Mouse (Mus musculus) embryo, embryonic 11 days (tissue): ENCODE measurements around the gene Nenf.

Source experiments
- DNase-seq: peaks from one replicate; pipeline ENCODE4 v3.0.0-alpha.2; 2015

The Nenf gene

DNA sequence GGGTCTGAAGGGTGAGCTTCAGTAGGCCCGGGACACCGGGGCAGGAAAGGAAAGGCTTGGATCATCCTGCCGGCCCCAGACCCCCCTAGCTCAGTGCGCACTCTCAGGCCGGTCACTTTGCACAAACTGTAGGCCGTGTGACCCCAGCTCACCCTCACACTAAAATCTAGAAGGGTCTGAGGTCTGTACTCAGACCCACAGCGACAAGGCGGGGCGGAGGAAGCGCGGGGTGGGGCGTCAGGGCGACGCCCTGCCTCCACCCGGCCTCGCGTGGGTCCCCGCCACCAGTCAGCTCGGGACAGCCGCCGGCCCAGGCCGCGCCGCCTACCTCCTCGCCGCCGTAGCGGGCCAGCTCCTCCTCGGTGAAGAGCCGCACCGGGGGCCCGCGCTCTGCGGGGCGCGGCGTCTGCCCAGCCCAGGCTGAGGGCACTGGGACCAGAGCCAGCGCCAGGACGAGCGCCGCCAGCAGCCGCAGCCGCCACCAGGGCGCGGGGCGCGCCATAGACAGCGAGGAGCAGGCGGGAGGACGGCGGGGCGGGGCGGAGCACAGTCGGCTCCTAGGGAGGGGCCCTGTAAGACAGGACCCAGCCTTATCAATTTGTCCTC lies at the start of gene Nenf:
TSS of gene Nenf (minus strand) at position 604 of the 606 bp plus-strand sequence.
- peak; percentile 82 for DNase-seq

DNA sequence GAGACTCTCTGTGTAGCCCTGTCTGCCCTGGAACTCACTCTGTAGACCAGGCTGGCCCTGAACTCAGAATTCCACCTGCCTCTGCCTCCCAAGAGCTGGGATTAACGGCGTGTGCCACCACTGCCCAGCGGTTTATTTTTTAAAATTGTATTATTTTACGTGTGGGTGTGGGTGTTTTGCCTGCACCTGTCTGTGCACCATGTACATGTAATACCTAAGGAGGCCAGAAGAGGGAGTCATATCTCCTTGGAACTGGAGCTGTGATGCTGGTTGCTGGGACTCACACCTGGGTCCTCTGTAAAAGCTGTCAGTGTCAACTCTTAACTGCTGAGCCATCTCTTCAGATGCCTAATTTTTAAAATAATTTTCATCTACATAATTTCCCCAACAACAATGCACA lies 46.5 kb upstream of the Nenf start:
- peak; percentile 45 for DNase-seq

DNA sequence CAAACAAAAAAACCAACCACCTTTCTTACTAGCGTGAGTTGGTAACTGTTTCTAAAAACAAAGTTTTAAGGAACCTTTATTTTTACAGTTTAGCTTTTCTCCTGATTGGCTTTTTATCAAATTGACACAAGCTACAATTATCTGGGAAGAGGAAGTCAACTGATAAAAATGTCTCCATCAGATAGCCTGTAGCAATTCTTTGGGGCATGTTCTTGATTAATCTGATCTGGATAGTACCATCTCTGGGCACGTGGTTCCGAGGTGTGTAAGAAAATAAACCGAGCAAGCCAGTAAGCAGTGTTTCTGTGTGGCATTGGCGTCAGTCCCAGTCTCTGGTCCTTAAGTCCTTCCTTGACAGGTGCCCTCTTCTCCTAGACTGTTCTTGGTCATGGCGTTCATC lies 44.4 kb upstream of the Nenf start:
- no peak for DNase-seq

DNA sequence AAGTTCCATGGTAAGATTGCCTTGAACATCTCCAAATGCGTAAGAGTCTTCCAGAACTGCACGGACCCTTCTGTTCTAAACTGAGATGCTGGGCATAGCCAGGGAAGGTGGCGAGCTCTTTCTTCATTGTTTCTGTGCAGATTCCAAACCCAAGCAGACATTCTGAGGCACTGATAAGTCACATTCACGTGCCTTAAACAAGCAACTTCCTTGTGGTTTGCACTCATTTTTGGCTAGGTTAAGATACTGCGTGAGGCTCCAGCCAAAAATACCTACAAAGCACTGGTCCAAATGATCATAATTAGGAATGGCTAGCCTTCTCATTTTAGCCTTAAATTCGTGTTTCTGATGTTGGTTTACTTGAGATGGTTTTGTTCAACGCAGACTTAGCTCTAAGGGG lies 41.5 kb upstream of the Nenf start:
- no peak for DNase-seq

DNA sequence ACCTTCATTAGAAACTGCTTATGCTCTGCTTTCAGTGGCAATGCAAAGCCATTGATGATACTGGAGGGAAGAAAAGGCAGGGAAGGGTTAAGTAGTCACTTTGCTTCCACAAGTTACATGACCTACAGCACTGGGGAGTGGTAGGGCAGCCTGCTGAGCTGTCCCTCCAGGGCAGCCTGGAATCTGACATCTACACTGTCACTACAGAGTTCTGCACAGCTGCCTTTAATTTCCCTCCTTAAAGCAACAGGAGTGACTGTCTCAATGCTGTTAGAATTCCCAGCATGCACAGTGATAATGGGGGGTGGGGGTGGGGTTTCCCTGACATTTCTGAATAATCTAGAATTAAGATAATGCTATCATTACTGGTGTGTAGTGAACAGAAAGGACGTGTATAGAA lies 38.9 kb upstream of the Nenf start:
- DNase-seq = peak; percentile 47

DNA sequence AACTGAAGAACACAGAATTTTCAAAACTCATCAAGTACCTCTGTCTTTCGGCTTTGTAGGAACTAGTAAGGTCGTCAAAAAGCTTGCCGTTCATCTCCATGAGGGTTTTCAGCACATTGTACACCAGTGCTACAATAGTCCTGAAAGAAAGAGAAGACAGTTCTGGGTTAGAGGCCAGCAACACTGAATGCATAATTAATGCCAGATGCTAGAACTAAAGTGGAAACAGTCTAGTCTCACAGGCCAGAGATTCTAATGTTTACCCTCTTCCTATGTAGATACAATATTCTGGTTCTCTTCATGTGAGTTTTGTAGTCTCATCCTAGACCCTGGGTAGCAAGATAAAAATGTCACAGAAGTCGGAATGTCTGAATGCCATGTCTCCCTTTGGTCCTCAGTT lies 35.8 kb upstream of the Nenf start:
- peak; percentile 48 for DNase-seq

DNA sequence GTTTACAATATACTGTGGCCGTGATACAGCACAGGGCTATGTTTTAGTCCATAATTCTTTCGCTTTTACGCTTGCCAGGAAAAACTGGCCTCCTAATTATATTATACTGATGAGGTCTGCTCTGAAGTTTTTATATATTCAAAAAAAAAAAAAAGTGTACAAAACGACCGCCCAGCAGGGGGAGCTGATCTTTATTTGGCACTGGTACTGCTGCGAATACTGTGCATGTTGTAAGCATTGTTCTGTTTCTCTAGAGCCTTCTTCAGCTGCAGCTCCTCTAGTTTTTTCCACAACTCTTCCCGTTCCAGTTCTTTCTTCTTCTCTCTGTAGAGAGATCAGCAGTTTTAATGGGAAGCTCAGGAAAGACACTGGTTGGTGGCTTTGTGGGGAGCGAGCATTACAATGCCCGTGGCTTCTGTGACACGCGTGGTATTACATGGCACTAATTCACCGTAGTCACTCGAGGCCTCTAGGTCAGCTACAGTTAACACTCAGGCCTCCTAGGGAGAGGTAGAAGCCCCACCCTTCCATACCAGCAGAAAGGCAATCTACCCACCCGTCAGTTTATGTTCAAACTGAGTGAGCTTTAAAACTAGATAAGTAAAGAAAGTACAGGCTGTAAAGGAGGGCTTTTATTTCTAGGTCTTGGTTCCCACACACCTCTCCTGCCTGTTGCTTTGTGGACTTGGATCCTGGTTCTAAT lies 34.9 kb upstream of the Nenf start:
- DNase-seq = peak; percentile 79

DNA sequence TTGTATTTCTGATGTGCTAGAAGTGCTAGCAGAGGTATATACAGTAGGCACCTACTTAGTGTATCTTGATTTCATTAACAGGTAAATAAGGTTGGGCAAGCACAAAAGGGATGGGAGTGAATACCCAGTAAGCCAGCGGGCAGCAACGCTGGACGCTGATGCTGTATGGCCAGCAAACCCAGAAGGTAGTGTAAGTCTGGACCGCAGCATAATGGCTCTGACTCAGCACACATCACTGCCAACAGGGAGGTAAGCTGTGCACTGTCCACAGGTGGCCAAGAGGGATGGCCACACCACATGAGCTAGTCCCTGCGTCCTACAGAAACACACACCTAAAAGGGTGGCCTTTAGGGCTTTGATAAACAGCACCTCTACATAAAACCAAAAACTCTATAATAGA lies 32.4 kb upstream of the Nenf start:
- no peak for DNase-seq

DNA sequence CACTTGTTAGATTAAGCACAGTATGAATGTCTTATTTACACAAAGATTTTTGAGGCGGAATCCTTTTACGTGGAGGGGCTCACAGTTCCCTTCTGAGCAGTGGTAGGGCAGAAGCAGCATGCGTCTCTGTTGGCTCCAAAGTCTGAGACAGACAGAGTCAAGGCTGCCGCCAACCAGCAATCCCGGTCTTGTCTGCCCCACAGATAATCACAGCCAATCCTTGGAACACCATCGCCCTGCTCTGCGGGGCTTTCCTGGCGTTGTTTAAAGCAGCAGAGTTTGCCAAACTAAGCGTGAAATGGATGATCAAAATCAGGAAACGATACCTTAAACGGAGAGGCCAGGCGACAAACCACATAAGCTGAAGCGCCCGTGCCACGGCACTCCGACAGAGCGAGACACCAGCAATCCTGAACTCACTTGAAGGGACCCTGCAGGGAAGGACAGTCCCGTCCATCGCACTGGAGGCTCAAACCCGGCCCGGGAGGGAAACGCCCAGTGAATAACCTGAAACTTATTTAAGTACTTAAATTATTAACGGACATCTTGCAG lies 31.6 kb upstream of the Nenf start:
- DNase-seq = no peak

DNA sequence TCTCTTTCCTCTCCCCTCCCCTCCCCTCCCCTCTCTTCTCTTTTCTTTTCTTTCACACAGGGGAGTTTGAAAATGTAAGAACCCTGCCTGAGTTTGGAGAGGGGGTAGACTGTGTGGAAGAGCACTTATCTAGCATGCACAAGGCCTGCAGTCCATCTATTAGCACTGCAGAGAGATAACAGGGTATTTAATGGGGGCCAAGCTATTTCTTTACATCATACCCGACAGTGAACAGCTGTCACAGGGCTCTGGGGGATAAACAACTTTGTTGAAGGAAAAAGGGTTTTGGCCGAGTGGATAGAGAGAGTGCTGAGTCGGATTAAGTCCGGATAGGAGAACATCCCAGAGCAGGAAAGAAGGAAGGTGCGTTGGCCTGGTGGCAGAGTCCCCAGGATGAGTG lies 31.0 kb upstream of the Nenf start:
- no peak for DNase-seq

DNA sequence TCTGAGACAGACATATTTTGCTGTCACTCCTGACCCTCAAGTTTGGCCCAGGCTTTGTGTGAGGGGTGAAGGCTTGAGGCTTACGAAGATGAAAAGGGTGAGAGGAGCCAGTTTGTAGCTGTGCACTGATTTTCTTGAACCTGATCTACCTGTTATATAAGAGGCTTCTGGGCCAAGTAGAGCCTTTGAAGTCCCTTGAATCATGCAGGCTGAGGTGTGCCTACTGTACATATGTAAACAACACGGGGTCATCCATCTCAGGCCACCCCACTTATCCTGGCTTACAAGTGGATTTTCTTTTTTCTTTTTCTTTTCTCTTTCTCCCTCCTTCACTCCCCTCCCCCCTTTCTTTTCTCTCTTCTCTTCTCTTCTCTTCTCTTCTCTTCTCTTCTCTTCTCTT lies 30.6 kb upstream of the Nenf start:
- DNase-seq = no peak

DNA sequence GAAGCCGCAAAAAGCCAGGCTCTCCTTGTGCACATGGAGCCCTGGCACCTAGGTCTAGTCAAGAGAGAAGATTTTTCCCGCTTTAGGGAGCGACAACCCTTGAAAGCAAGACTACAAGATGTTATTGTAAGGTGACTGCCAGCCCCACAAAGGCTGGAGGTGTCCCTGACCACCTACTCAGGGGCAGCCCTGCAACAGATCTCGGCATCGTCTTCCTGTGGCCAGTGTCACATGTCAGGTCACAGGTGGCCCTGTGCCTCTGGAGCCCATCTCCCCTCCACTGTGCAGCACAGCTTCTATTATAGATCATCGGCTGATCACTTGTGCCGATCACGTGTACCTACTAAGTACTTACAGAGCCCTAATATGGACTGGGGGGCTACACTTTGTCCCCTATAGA lies 29.6 kb upstream of the Nenf start:
- DNase-seq = no peak

DNA sequence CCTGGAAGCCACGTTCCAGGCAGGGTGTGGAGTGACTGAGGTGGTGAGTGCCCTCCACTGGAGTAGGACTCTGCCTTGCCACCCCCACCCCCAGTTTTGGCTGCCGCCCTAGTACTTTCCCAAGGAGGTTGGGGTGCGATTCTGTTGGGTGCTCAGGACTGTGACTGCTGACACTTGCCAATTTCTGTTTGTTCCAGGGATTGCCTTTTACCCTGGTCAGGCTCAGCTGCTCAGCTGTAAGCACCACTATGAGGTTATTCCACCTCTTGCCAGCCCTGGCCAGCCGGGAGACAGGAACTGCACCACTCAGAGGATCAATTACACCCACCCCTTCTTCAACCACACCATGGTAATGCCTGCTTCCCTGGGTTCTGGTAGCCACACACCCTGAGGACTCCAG lies 22.5 kb upstream of the Nenf start:
- DNase-seq = no peak

DNA sequence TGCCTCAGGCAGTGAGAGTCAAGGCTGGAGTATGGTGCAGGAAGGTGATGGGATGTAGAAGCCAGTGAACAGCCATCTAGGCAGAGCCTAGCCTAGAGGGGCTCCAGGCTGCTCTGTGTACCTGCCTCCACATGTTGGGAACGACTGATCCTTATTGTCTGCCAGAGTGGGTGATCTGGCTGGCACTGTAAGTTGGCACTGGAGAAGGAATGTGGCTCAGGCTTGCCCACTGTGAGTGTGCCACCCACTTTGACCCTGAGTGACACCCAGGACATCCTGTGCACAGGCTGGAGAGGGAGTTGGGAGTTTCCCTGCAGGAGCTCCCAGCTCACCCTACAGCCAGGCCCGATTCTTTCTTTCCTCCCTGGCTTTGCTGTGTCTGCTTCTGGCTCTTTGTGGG lies 21.9 kb upstream of the Nenf start:
- DNase-seq = no peak

DNA sequence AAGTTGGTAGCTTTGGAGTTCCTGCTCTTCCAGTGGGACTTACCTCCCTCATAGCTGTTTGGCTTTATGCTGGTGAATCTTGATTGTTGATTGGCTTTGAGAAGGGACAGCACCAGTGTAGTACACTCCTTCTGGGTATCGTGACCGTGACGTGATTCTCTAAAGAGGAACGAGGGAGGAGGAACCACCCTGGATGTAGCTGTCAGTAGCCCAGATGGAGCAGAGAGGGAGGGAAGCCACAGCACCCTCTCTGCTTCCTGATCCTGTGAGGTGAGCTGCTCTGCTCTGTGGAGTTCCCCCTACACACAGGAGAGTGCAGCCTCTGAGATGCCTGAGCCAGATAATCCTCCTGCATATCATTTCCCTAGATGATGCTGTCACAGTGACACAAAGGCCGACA lies 16.5 kb upstream of the Nenf start:
- no peak for DNase-seq

DNA sequence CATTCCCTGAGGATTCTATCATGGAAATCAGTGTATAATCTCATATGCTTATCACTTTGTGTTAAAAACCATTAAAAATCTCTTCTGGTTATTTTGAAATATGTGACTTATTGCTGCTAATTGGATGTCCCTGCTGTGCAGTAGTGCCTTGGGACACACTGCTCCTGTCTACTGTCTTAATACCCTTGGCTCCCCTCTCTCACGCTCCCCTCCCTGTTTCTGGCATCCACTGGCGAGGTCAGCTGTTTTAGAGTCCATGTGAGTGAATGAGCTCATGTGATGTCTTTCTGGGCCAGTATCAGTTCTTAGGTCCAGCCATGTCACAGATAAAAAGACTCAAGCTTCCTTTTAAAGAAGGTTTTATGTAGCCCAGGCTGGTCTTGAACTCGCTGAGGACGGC lies 12.4 kb upstream of the Nenf start:
- no peak for DNase-seq

DNA sequence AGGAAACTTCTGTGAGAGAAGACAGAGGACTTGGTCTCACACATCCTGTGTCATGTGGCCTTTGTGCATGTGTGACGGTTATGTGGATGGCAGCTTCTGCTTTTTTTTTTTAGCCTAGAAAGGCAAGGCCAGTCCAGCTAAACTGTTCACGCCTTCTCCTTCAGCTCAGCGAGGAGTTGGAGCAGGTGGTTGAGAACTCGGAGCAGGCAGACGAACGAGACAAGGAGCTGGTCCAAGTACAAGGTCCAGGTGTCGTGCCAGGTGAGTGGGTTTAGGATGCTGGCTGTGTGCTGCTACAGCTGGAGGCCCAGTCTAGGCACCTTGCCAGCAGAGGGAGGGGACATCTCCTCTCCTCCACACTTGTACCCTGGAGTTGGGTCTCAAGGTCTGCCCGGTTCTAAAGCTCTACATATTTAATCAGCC lies 10.0 kb upstream of the Nenf start:
- no peak for DNase-seq

DNA sequence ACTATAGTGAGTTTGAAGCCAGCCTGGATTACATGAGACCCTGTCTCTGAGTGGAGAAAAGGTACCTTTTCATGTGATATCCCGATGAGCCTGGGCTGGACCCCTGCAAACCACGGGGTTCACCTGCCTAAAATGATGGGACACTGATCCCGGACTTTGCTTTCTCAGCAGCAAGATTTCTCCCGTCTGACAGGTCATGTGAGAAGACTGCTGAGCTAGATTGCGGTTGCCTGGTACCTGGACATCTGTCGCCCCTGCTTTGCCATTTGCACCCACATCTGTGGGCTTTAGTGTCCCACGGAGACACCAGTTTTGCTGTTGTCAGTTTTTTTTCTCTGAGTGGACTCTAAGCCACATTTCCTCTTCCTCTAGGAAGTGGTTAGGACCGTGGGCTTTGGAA lies 9.3 kb upstream of the Nenf start:
- no peak for DNase-seq

DNA sequence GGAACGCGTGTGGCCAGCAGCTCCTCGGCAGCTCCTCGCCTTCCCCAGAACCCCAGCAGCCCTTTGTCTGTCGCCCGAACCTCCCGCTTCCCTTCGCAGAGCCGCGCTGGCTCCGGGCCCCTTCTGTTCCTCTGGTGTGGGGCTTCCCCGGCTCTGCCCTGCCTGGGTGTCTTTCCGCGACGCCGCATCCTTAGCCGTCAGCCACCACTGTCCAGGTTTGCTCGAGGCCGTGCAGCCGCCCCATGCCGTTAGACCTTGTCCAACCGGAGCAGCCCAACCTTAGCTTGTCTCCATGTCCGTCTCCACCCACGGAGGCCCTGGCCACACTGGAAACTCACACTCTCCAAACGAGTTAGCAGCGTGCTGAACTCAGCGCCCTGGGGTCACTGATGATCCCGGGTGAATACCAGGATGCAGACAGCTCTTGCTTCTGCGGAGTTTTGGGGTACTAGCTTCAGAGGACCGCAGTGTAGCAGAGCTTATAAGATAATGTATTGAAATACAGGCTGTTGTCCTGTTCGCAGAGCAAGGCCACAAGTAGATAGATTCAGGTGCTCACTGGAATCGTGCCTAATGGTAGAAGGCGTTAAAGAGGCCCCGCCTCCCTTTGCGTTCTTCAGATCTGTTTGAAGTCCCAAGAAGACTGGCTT lies 8.4 kb upstream of the Nenf start:
- DNase-seq = peak; percentile 58

DNA sequence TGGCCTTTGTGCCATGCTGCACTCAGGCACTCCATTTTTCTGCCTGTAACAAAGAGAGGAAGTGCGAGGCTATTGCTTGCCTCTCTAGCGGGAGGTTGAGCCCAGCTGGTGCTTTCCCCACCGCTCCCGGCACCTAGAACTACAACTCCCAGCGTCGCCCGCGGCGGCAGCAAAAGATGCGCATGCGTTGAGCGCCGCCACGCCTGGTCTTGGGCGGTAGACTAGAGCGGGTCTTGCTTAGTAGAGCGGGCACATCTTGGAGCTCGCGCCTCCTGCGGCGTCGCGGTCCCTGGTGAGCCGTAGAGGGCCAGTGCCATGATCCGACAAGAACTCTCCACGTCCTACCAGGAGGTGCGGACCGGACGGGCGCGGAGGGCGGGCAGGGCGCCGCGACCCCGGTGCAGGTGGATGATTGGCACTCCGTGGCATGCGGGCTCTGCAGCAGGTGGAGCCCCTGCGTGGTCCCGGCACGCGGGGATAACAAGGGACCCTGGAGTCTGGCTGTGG lies 7.8 kb upstream of the Nenf start, which contains the start of gene Tmem206:
TSS of gene Tmem206 (plus strand) at position 187 of the 507 bp plus-strand sequence.
- peak; percentile 98 for DNase-seq

DNA sequence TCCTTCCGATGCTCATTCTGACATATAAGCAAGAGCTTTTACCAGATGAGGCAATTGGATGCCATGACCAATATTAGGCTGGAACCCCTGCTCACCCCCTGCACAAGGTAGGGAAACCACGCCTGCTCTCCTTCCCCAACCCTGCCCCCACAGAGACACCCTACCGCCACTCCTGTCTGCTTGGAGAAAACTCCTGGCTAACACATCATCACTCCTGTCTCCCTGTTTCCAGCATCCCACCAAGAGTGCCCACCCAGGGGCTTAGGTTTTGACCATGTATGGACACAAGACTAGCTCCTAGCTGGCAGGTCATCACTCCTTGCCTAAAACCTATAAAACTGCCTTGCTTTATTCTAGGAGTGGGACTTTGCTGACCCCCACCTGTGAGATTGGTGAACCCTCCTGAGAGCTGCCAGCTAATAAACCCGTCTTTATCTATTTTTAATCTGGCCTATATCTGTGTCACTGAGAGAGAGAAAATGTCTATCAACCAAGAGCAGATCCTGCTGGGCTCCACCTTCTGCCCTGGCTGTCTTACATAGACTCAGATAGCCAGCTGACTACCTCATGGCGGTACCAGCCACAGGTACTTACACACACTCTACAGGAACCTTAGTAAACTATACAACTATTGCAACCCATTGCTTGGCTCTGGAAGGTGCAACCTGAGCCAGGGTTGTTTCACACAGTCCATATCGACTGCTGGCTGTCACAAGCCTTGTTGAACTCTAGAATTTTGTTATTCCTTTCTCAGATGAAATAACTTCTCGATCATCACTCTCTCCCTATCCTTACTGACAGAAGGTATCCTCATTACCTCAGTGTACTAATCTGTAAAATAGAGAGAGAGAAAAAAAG lies 7.0 kb upstream of the Nenf start:
- DNase-seq = no peak

DNA sequence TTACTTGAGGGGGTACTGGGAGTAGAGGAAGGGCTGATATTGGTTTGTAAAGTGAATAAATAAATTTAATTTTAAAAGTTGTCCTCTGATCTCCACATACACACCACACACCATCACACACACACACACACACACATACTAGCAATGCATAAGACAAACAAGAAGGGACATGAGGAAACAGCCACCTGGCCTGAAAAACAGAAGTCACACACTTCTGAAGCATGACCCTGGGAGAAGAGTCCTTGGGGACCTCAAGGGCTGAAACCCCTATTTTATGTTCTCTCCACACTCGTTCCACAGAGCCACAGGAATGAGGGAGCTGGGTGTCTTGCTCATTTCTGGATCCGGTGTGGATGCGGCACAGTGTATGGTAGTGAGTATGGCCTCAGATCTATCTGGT lies 5.4 kb upstream of the Nenf start:
- no peak for DNase-seq

DNA sequence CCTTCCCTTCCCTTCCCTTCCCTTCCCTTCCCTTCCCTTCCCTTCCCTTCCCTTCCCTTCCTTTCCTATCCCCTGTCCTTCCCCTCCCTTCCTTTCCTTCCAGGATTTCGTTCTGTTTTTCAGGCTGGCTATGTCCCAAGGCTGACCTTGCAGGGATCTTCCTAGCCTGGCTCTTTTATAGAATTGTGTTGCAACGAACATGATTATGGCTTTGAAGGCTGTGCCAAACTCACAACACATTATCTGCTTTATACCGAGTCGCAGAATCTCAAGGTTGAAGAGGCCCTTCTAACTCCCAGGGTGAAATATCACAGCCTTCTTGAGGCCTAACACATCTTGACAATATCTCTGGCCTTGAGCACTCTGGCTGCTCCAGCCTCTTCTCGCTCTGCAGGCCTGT lies 692 bp upstream of the Nenf start:
- no peak for DNase-seq
